Mouse (Mus musculus): Measurements from ENCODE around the gene Wdr89. TPM values are rescaled to one million over a fixed set of nuclear protein-coding genes. Genes with fewer than 3 reads are reported as not detected.
A peak's percentile ranks its signal among the peaks of the same experiment; 100 is the strongest.

The Wdr89 gene
- polyA plus RNA-seq, 1 experiment from 2014 or later: 9.5 TPM

- Histone ChIP-seq H3K9ac (ENCODE audit: low read length) (no peak overlapping the region), H3K4me1 (replicated peaks; ENCODE audit: control insufficient read depth, insufficient read depth, low read length) (peaks cover 6% of the 10 kb centered on the region), H3K27ac (ENCODE audit: low read length) (no peak overlapping the region), H3K9me3 (ENCODE audit: control insufficient read depth, low read length) (no peaks in the 10 kb centered on the region), H3K4me2 (ENCODE audit: low read depth, low read length) (no peak overlapping the region), H3K4me3 (ENCODE audit: low read length) (no peak overlapping the region), H3K27me3 (ENCODE audit: control insufficient read depth, insufficient read depth, low read depth, low read length) (no peaks in the 10 kb centered on the region), H3K36me3 (ENCODE audit: control insufficient read depth, insufficient read depth, low read length) (no peaks in the 10 kb centered on the region)
- WGBS: 73% methylated on average over 7 of the region's 7 CpGs
- no peak for ATAC-seq (ENCODE audit: low read depth)
These were observed 56.6 kb downstream of the Wdr89 start for GRCm38 (mm10) chr12:75612711-75613110.

GRCm38 (mm10) chr12:75599490-75599889 lies 69.8 kb downstream of the Wdr89 start:
- Histone ChIP-seq H3K4me2 (ENCODE audit: low read depth, low read length) (no peak overlapping the region), H3K27ac (ENCODE audit: low read length) (no peak overlapping the region), H3K4me3 (ENCODE audit: low read length) (no peak overlapping the region), H3K4me1 (replicated peaks; ENCODE audit: control insufficient read depth, insufficient read depth, low read length) (peaks cover 4% of the 10 kb centered on the region), H3K27me3 (ENCODE audit: control insufficient read depth, insufficient read depth, low read depth, low read length) (no peaks in the 10 kb centered on the region), H3K9ac (ENCODE audit: low read length) (no peak overlapping the region), H3K36me3 (ENCODE audit: control insufficient read depth, insufficient read depth, low read length) (no peaks in the 10 kb centered on the region), H3K9me3 (ENCODE audit: control insufficient read depth, low read length) (no peaks in the 10 kb centered on the region)
- WGBS: 35% methylated on average over 4 of the region's 4 CpGs
- ATAC-seq (ENCODE audit: low read depth): no peak

- Histone ChIP-seq H3K4me1 (replicated peaks; ENCODE audit: control insufficient read depth, insufficient read depth, low read length) (peaks cover 9% of the 10 kb centered on the region), H3K27ac (ENCODE audit: low read length) (no peak overlapping the region), H3K4me3 (ENCODE audit: low read length) (no peak overlapping the region), H3K9me3 (ENCODE audit: control insufficient read depth, low read length) (no peaks in the 10 kb centered on the region), H3K9ac (ENCODE audit: low read length) (no peak overlapping the region), H3K36me3 (ENCODE audit: control insufficient read depth, insufficient read depth, low read length) (no peaks in the 10 kb centered on the region), H3K27me3 (ENCODE audit: control insufficient read depth, insufficient read depth, low read depth, low read length) (no peaks in the 10 kb centered on the region), H3K4me2 (ENCODE audit: low read depth, low read length) (no peak overlapping the region)
- no peak for ATAC-seq (ENCODE audit: low read depth)
- 66% methylated on average over 4 of the region's 4 CpGs for WGBS
These were observed 70.3 kb downstream of the Wdr89 start for GRCm38 (mm10) chr12:75598988-75599387.

GRCm38 (mm10) chr12:75597707-75598106 lies 71.6 kb downstream of the Wdr89 start:
- no peaks in the 10 kb centered on the region for H3K9me3 ChIP-seq (ENCODE audit: control insufficient read depth, low read length)
- WGBS: 80% methylated on average over 4 of the region's 4 CpGs

GRCm38 (mm10) chr12:75596154-75597002 lies 73.0 kb downstream of the Wdr89 start, which contains the start of gene Ppp2r5e:
Gene Ppp2r5e, minus strand, starts transcription at chr12:75596245.
- under 1% methylated on average over 65 of the region's 72 CpGs for WGBS
- peak within 1 kb of the TSS; percentile 95 for H3K27ac ChIP-seq (ENCODE audit: low read length)
- H3K4me1 ChIP-seq (replicated peaks; ENCODE audit: control insufficient read depth, insufficient read depth, low read length): peaks cover 14% of the 10 kb centered on the region
- H3K9me3 ChIP-seq (ENCODE audit: control insufficient read depth, low read length): no peaks in the 10 kb centered on the region
- ATAC-seq (ENCODE audit: low read depth): peak; percentile 99
- H3K4me2 ChIP-seq (ENCODE audit: low read depth, low read length): peak within 1 kb of the TSS; percentile 90
- peak within 1 kb of the TSS; percentile 99 for H3K9ac ChIP-seq (ENCODE audit: low read length)
- peak within 1 kb of the TSS; percentile 98 for H3K4me3 ChIP-seq (ENCODE audit: low read length)
- peaks cover 3% of the 10 kb centered on the region; the same call in 1 of the 2 replicates for H3K36me3 ChIP-seq (ENCODE audit: control insufficient read depth, insufficient read depth, low read length)
- H3K27me3 ChIP-seq (ENCODE audit: control insufficient read depth, insufficient read depth, low read depth, low read length): no peaks in the 10 kb centered on the region

More at GRCm38 (mm10) chr12:75597707-75598106, 71.6 kb downstream of the Wdr89 start:
- Histone ChIP-seq H3K27me3 (ENCODE audit: control insufficient read depth, insufficient read depth, low read depth, low read length) (no peaks in the 10 kb centered on the region), H3K4me1 (replicated peaks; ENCODE audit: control insufficient read depth, insufficient read depth, low read length) (peaks cover 14% of the 10 kb centered on the region), H3K4me2 (ENCODE audit: low read depth, low read length) (no peak overlapping the region), H3K36me3 (ENCODE audit: control insufficient read depth, insufficient read depth, low read length) (peaks cover 3% of the 10 kb centered on the region; the same call in 1 of the 2 replicates), H3K9ac (ENCODE audit: low read length) (no peak overlapping the region), H3K4me3 (ENCODE audit: low read length) (no peak overlapping the region), H3K27ac (ENCODE audit: low read length) (no peak overlapping the region)
- no peak for ATAC-seq (ENCODE audit: low read depth)

GRCm38 (mm10) chr12:75595291-75596153 lies 73.8 kb downstream of the Wdr89 start:
- WGBS: 0% methylated on average over 44 of the region's 97 CpGs
- peak; percentile 29 for ATAC-seq (ENCODE audit: low read depth)
- Histone ChIP-seq H3K4me1 (replicated peaks; ENCODE audit: control insufficient read depth, insufficient read depth, low read length) (peaks cover 14% of the 10 kb centered on the region), H3K36me3 (ENCODE audit: control insufficient read depth, insufficient read depth, low read length) (peaks cover 3% of the 10 kb centered on the region; the same call in 1 of the 2 replicates), H3K27ac (ENCODE audit: low read length) (peak overlapping the region; percentile 95), H3K4me3 (ENCODE audit: low read length) (peak overlapping the region; percentile 98), H3K27me3 (ENCODE audit: control insufficient read depth, insufficient read depth, low read depth, low read length) (no peaks in the 10 kb centered on the region), H3K9me3 (ENCODE audit: control insufficient read depth, low read length) (no peaks in the 10 kb centered on the region), H3K9ac (ENCODE audit: low read length) (peak overlapping the region; percentile 98), H3K4me2 (ENCODE audit: low read depth, low read length) (peak overlapping the region; percentile 90)

GRCm38 (mm10) chr12:75594404-75594803 lies 74.9 kb downstream of the Wdr89 start:
- peak overlapping the region; percentile 50 for H3K9ac ChIP-seq (ENCODE audit: low read length)

GRCm38 (mm10) chr12:75593817-75594216 lies 75.5 kb downstream of the Wdr89 start:
- Histone ChIP-seq H3K9ac (ENCODE audit: low read length) (no peak overlapping the region), H3K4me1 (replicated peaks; ENCODE audit: control insufficient read depth, insufficient read depth, low read length) (peaks cover 14% of the 10 kb centered on the region), H3K4me2 (ENCODE audit: low read depth, low read length) (peak overlapping the region; percentile 90; the same call in 1 of the 2 replicates), H3K27me3 (ENCODE audit: control insufficient read depth, insufficient read depth, low read depth, low read length) (no peaks in the 10 kb centered on the region), H3K27ac (ENCODE audit: low read length) (no peak overlapping the region), H3K9me3 (ENCODE audit: control insufficient read depth, low read length) (no peaks in the 10 kb centered on the region), H3K4me3 (ENCODE audit: low read length) (no peak overlapping the region), H3K36me3 (ENCODE audit: control insufficient read depth, insufficient read depth, low read length) (peaks cover 8% of the 10 kb centered on the region)
- WGBS: 57% methylated on average over 4 of the region's 4 CpGs
- no peak for ATAC-seq (ENCODE audit: low read depth)

More at GRCm38 (mm10) chr12:75594404-75594803, 74.9 kb downstream of the Wdr89 start:
- Histone ChIP-seq H3K4me2 (ENCODE audit: low read depth, low read length) (peak overlapping the region; percentile 90), H3K27me3 (ENCODE audit: control insufficient read depth, insufficient read depth, low read depth, low read length) (no peaks in the 10 kb centered on the region), H3K36me3 (ENCODE audit: control insufficient read depth, insufficient read depth, low read length) (peaks cover 6% of the 10 kb centered on the region), H3K9me3 (ENCODE audit: control insufficient read depth, low read length) (no peaks in the 10 kb centered on the region), H3K27ac (ENCODE audit: low read length) (no peak overlapping the region), H3K4me3 (ENCODE audit: low read length) (peak overlapping the region; percentile 35), H3K4me1 (replicated peaks; ENCODE audit: control insufficient read depth, insufficient read depth, low read length) (peaks cover 14% of the 10 kb centered on the region)
- 28% methylated on average over 5 of the region's 5 CpGs for WGBS
- no peak for ATAC-seq (ENCODE audit: low read depth)

GRCm38 (mm10) chr12:75587501-75587900 lies 81.8 kb downstream of the Wdr89 start:
- Histone ChIP-seq H3K9ac (ENCODE audit: low read length) (no peak overlapping the region), H3K4me3 (ENCODE audit: low read length) (no peak overlapping the region), H3K36me3 (ENCODE audit: control insufficient read depth, insufficient read depth, low read length) (peaks cover 13% of the 10 kb centered on the region), H3K4me2 (ENCODE audit: low read depth, low read length) (no peak overlapping the region), H3K27me3 (ENCODE audit: control insufficient read depth, insufficient read depth, low read depth, low read length) (no peaks in the 10 kb centered on the region), H3K4me1 (replicated peaks; ENCODE audit: control insufficient read depth, insufficient read depth, low read length) (no peaks in the 10 kb centered on the region), H3K27ac (ENCODE audit: low read length) (no peak overlapping the region), H3K9me3 (ENCODE audit: control insufficient read depth, low read length) (no peaks in the 10 kb centered on the region)
- ATAC-seq (ENCODE audit: low read depth): no peak

All from lung, embryonic 16.5 days (tissue).